Mouse (Mus musculus) regulatory T cell (primary cell): ENCODE measurements around the gene Cox5a.

ENCODE experiments used
- in situ Hi-C: fragments of 300-600 bp; cut with MboI, MseI; formaldehyde crosslinking; loops from one replicate; pipeline ENCODE4 v1.15.1; 2025; ENCODE audit warnings: high pct_unique_total_duplicates

Cox5a gene

GRCm38 (mm10) chr9:57525516-57525915, 4.4 kb downstream of the Cox5a start:
- in situ Hi-C loops = no loop called here

- in situ Hi-C loops = no loop called here
These were observed 5.4 kb downstream of the Cox5a start for GRCm38 (mm10) chr9:57526435-57526834.

DNA sequence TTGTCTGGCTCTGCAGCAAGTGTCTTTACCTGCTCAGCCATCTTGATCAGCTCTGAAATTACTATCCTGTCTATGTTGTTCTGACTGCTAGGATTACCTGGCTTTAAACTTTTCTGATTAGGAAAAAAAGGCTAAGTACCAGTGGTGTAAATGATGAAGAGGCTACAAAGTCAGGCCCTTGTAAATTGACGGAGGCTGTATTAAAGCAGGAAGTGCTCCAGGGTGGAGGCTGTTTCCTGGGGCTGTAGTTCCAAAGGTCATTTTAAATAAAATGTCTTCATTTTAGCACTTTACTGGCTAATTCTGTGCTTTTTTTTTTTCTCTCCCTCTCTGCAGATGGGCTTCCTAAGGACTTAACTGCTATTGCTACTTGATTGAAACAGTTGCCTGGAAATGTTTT, 10.9 kb downstream of the Cox5a start:
- in situ Hi-C loops = no loop called here

DNA sequence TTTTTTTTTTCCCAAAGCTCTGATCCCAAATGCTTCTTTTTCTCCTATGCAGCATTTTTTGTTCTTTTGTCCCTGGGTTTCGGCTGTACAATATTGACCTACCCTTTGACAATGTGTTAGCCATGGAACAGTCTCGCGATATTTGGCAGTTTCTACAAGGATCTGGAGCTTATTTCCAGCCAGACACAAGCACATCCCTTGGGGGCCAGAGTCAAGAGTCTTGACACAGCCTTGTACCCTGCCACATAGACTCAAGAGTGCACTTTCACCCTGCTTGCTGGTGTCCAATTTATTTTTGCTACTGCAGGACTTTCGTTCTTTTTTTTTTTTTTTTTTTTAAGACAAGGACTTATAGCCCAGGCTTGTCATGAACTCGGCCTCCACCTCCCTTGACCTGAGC, 15.3 kb downstream of the Cox5a start:
- in situ Hi-C loops = no loop called here

- in situ Hi-C loops = no loop called here
These were observed 16.1 kb downstream of the Cox5a start, which contains the start of gene Fam219b for GRCm38 (mm10) chr9:57537044-57537727. Gene Fam219b, plus strand, starts transcription at chr9:57537528.

DNA sequence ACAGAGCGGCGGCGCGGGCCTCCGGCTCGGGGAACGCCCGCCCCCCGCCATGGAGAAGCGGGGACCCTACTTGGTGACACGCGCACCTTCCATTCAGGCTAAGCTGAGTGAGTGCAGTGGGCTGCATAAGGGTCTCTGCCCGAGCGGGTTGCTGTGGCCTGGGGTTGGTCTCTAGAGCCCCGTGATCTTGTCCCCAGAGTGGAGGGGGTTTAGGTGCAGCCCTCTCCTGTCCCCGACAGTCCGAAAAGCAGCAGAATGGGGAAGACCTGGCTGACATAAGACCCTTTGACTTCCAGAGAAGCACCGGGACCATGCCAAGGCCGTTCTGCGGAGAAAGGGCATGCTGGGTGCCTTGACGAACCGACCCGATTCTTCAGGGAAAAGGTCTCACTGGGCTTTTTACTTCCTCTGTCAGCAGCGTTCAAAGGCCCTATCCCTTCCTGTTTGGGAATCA, 16.7 kb downstream of the Cox5a start:
- in situ Hi-C loops = no loop called here

DNA sequence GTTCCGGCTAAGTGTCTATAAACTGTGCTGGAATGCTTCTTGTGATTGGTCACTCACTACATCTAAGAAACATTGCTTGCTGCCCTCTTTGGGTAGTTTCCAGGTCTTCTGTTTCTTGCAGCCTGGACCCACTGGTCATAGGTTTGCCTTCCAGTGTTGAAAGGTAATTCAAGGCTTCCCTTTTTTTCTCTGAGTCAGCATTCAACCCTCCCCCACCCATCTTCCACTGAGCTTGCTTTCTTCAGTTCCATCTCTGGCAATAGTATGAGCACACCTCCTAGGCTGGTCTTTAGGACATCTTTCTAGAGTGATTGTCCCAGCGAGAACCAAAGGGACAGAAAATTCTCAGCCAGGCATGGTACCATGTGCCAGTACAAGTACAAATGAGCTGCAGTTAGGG, 18.5 kb downstream of the Cox5a start:
- in situ Hi-C loops = no loop called here

DNA sequence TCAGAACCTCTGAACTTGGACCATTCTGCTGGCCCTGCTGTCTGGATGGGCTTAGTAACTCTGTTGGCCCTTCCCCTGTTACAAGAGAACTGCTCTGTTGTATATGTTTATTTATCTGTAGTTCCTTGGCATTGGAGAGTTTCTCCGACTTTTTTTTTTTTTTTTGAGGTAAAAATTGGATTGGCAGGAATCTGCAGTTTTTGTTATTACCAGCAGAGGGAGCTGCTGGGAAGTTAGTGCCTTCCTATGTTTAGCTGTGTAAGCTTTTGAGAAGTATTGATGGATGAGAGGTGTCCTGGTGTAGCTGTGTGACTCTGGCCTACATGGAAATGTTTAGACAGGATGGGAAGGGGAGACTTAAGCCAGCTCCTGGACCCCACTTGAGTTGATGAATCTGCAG, 20.2 kb downstream of the Cox5a start:
- in situ Hi-C loops = loop anchor here (10.0 kb wide), 1 partner anchor 113 kb away; the partner anchor contains the start of gene Csk

DNA sequence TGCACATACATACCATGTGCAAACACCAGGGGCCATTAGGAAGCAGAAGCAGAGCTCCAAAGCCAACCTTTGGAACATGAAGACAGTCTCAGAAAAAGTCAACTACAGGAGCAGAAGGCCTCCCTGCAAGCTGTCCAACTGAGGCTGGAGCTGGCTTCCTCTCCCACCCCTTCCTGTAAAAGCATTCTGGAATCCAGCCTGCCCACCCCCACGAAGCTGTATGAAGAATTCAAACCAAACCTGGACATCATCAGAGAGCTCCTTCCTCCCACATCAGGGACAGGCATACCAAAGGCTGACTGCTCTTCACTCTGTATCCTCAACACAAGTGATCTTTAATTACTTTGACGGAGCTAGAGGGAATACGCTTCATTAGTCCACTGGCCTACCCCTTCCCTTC, 22.9 kb downstream of the Cox5a start:
- in situ Hi-C loops = loop anchor here (10.0 kb wide), 1 partner anchor 111 kb away; the partner anchor contains the start of gene Csk

DNA sequence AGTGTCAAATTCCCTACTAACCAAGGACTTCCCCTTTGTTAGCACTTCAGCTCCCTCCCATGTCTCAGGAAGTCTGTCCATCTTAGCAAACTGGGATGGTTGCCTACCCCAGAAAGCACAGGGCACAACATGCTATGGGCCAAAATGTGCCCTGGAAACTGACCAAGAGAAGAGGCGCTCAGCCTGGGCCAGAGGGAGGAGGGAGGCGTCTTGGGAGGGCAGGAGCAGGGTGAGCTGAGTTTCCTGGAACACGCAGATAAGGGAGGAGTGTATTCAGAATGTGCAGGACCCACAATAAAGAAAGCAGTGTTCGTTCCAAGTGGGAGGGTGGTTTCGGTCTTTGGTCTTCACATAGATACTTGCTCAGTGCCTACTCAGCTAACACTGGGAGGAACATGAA, 26.2 kb downstream of the Cox5a start:
- in situ Hi-C loops = loop anchor here (10.0 kb wide), 1 partner anchor 108 kb away; the partner anchor contains the start of gene Csk

DNA sequence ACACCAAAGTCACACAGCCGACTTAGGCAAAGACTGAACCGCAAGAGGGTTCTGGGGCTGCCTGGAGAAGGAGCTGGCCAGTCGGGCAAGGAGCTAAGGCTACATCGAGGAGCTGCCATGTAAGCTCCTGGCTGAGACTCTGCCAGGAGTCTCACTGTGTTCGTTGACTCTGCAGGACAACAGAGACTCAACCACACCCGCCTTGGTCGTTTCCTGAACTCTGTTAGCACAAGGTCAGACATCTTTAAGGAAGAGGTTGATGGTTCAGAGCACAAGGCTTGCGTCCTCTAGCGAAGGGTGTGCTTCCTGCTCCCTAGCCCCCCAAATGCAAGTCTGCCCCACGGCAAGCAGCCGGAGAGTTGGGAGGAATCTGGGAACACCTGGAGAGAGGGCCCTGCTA, 26.8 kb downstream of the Cox5a start:
- in situ Hi-C loops = loop anchor here (10.0 kb wide), 1 partner anchor 107 kb away; the partner anchor contains the start of gene Csk

DNA sequence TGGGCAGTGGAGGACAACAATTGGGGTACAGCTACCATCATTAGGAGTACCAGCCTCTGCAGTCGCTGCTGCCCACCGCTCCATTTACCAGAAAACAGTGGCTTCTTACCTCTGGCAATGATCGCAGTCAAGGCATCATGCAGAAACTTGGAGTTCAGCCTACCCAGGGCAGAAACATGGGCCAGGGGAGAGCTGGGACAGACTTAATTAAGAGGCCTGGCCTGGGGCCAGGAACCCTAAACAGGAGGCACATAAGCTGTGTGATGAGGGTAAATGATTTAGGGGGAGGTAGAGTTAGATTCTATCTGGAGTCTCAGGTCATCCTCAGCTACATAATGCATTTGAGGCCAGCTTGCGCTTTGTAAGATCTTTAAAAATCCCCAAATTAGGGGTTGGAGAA, 28.1 kb downstream of the Cox5a start:
- in situ Hi-C loops = loop anchor here (10.0 kb wide), 1 partner anchor 106 kb away; the partner anchor contains the start of gene Csk

GRCm38 (mm10) chr9:57550126-57550862, 29.2 kb downstream of the Cox5a start:
- in situ Hi-C loops = no loop called here

DNA sequence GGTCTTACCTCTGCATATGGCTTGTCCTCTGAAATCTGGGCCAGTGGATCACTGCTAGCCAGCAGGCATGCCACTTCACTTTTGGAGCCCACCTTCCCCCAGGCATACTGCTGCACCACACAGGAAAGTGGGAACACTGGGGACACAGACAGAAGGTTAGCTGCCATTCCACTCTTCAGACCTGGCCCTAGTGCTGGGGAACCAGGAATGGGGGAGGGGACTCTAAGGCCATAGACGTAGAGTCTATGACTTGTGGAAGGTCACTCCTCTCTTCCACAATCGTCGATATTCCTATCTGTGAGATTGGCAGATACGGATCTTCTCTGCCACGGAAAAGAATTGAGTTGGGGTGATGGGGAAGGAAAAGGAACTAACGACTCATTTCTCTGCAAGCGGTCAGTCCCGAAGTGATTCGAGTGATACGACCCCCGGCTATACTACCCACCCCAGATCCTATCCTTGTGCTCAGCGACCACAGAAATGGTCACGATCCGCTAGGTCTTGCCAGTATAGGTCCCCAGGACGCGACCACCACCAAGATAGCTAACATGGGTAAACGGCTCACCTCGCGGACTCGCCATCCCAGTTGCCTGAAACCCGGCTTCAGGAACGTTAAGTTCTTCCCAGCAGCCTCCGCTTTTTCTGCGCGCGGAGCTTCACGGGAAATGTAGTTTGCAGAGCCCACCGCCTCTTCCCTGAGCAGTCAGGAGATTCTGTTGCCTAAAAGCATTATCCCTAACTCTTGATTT, 31.2 kb downstream of the Cox5a start, which contains the start of gene Mpi:
Mpi (minus strand) TSS at position 625 of the 749 bp plus-strand sequence.
- in situ Hi-C loops = no loop called here

DNA sequence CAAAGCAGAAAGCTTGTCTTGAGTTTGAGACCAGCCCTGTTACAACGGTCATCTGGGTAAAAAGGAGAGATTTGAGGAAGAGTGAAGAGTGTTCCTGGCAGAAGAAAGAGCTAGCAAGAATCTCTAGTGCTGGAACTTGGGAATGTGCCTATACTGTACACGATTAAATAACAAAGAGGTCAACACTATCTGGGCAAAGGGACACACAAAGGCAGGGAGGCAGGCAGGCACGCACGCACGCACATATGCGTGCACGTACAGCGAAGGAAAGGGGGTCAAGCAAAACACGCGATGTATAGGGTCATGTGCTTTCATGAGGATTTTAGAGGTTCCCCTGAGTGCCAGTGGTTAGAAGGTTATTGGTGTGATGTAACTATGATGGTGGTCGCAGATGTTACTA, 32.0 kb downstream of the Cox5a start:
- in situ Hi-C loops = no loop called here

GRCm38 (mm10) chr9:57554753-57555152, 33.7 kb downstream of the Cox5a start:
- in situ Hi-C loops = no loop called here

DNA sequence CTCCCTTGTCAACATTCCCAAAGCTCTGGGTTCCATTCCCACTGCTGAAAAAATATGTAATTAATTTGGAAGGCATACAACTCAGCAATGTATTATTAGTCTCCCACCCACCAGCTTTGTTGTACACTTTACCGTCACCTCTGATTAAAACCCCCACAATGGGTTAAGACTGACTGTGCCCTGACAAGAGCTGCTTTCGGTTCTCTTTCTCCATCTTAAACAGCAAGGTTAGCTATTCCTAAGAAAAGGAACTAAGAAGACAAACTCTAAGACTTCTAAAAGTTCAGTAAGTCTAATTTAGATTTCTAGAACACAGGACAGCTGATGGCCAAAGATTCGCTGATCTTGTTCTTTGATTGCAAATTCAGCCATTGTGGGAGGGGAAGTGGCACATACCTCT, 36.1 kb downstream of the Cox5a start:
- in situ Hi-C loops = no loop called here

DNA sequence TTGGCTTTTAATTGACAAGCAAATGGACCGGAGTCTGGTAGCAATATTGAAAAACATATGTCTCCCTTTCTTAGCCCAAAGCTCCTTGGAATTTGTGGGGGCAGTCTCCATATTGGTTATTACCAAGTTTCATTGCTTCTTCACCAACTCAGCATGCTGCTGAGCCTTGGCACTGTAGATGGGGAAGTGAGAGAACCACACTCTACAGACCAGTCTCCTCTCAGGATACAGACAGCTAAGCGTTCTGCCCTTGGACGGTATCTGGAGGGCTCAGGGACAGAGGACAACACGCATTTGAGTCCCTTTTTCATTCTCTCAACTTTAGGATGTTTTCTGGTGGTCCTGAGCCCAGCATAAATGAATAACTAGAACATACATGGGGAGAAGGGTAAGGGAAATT, 37.6 kb downstream of the Cox5a start:
- in situ Hi-C loops = no loop called here

- in situ Hi-C loops = no loop called here
These were observed 38.5 kb downstream of the Cox5a start for GRCm38 (mm10) chr9:57559568-57559967.

DNA sequence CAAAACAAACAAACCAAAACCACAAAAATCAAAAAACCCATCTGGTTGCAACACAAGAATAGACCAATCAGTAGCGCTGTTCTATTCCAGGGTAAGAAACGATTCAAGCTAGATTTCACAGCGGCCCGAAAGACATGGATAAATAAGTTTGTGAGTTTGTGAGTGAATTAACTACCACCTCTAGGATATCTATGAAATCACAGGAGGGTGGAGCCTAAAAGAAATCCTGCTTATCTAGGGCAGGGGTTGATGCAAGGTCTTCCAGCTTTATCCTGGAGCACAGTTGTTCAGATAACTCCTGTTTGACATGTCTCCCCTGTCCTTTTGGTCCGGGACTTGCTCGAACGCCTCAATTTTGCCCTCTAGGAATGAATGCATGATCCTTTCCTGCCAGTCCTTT, 39.2 kb downstream of the Cox5a start:
- in situ Hi-C loops = no loop called here

DNA sequence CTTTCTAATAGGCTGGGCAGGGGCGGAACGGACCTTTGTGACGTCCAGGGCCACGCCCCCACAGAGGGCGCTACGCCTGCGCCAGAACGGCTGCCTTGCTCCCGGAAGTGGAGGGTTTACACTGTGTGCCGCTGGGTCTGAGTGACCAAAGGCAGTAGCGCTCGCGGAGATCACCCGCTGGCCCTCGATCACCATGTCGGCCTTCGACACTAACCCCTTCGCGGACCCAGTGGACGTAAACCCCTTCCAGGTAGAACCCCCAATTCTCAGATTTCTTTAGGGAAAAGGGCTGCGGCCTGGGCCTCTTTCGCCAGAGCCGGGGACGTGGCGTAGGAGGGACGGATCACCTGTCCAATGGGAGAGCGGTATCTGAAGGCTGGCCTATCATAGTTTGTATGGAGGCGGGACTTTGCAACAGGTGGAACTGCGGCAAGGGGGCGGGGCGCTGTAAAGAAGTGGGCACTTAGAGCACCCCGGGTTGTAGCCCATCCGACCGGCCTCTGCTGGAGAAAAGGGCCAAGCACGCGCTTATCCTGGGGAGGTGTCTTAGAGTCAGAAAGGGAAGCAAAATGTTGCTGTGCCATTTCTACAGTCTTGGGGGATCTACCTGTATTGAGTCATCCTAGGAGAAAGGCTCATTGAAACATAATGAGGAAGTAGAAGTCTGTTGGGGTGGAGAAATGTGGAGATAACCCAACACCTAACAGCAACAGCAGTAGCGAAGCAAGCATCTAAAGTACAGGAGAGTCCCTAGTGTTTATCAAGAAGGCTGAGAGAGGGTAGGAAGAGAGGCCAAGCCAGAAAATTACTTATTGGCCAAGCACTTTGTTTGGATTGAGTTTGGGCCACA, 40.0 kb downstream of the Cox5a start, which contains the start of gene Scamp2:
Scamp2 (plus strand) TSS at position 83 of the 850 bp plus-strand sequence.
- in situ Hi-C loops = no loop called here
